Mouse (Mus musculus) adrenal gland, postnatal 4 days (tissue): ENCODE data around the gene Rtl9. TPM values are rescaled to one million over a fixed set of nuclear protein-coding genes. Genes with fewer than 3 reads are reported as not detected.
A peak's percentile ranks its signal among the peaks of the same experiment; 100 is the strongest.

Source experiments
- DNase-seq, 2 experiments: peaks; one replicate each; pipeline ENCODE4 v3.0.0; 2021 to 2022; ENCODE audit warnings: low spot score in 2 of 2, mixed read lengths in 2 of 2
- long read RNA-seq, 2 experiments: library from polyadenylated mRNA; stranded (forward); transcript quantifications; one replicate each; pipeline ENCODE4 v2.0.0; 2021
- total RNA-seq, 2 experiments: library from RNA; stranded (reverse); gene quantifications; 2 replicates each; pipeline ENCODE4 v1.2.3; 2021

Rtl9 gene
- 1 to 10 TPM; 1.2 to 1.4 TPM for total RNA-seq
- long read RNA-seq, experiment 1: 0 reads
- long read RNA-seq, experiment 2, full-length matches to known transcripts: 1 of 1 reads
- long read RNA-seq, experiment 2, partial matches to known transcripts: 0 of 1 reads
- long read RNA-seq, experiment 2, other reads (novel, unspliced or antisense): 0 of 1 reads

DNA sequence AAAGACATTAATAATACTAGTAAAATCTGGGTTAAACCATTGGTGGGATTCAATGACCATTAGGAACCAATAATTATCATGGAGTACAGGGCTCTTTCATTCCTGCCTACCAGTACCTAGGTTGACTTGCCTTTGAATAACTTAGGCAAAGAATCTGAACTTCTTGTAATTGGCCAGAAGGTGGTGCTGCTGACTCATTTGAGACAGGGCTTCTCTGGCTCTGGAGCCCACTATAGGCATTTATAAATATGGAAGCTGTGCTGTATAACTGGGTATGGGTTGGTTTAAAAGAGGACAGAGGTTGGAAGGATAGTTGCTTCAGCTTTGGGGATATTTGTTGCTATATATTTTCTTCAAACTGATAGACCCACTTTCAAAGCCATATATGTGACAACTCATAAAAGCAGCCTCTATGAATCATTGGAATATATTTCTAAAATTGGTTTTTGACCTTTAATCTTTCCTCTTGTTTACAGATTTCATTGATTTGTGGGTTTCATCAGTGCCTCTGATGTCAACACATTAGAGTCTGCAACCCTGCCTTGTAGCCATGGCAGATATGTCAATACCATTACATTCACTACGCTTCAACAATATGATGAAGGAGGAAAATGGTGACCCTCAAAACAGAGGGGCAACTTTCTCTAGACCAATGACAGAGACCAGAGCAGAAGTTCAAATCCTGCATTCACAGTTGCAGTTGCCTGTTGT lies at the start of gene Rtl9:
Gene Rtl9, plus strand, starts transcription at position 551 of the 711 bp plus-strand sequence.
- no peak for DNase-seq

DNA sequence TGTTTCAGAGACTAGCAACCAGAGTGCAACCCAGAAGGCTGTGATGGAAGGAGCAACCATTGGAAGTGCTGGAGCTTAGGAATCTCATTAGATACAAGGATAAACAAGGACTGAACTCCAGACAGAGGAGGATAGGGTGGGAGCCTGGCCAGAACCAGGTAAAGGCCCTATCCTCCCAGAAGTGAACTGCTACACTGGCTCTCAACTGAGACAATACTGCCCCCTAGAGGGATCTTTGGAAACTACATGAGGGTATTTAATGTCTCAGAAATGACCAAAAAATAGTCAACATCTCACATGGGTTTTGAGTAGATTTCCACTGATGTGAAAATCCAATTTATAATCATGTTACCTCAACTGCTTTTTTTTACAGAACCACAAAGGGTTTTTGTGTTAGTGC lies 47.9 kb upstream of the Rtl9 start:
- no peak for DNase-seq

DNA sequence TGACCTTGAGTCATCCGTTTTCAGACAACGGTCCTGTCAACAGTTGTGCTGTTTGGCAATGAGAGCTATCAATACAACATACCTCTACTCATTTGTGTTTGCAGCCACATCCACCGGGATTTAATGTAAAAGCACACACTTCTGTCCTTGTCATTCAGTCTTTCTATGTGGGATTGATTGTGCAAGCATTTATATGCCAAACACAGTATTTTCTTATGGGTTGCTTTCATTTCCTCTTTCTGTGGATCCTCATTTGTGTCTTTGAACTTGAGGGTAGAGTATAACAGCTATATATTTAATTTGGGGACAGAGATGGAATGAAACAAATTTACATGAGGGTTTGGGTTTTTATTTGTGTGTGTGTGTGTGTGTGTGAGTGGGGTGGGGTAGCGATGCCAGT lies 47.5 kb upstream of the Rtl9 start:
- DNase-seq: no peak

DNA sequence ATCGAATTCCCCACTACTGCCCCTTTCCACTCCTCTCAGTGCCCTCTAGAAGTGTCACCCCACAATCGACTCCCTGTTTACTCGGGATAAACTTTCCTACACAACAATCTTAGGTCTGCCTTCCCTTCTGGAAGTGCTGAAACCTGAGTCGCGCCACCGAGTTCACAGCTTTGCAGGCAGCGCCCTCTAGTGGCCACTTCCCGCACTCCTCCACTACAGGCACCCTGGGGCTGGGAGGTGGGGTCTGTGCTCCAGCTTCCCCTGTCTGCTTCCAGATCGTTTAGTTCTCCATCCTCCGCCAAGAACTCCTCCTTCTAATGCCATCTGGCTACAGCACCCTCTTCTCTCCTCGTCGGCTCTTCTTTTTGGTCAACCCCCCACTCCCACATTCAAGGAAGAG lies 40.6 kb upstream of the Rtl9 start:
- DNase-seq: peak; percentile 32 to 41

DNA sequence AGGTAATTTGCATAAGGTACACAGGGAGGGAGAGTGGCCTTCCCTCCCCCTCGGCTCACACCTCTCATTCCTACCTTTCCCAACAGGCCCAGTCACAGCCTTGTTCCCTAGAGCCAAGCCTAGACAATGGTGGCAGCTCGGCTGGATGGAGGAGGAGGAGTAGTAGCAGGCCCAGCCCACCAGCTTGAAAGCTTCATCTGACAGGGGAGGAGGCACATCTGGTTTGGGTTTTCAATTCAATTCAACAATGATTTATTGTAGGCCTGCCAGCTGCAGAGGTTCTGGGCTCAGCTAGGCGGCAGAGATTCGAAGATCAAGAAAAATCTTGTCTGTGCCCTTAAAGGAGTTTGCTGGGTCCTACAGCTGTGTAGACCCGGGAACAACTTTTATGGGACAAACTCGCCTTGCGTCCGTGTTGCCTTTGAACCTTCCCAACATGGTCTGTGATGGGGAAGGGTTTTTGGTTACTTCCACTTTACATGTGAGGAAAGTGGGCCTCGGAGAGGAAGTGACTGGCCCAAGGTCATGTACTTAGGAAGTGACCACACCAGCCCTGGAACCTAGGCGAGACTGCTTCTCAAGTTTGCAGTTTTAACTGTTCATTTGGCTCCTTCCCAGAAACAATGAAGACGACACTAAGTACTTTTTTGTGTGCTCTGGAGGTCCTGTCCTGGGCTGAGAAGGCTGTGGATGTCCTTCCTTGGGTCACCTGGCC lies 36.6 kb upstream of the Rtl9 start:
- no peak for DNase-seq

DNA sequence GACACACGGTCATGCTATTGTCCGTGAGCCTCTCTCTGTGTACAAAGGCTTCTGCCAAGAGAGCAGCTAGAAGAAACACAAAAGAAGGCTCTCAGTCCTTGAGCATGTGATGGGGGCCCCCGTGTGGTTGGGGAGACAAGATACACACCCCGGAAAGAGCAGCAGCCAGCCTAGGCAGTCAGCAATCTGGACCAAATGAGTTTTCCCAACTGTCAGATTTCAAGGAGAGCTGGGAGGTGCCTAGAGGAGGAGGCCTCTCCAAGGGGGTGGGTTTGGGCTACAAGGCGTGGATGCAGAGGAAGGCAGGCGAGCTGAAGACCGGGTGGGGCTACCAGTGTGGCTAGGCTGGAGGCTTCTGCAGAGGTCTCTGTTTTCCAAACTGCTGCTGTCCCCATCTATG lies 35.6 kb upstream of the Rtl9 start:
- DNase-seq: no peak

DNA sequence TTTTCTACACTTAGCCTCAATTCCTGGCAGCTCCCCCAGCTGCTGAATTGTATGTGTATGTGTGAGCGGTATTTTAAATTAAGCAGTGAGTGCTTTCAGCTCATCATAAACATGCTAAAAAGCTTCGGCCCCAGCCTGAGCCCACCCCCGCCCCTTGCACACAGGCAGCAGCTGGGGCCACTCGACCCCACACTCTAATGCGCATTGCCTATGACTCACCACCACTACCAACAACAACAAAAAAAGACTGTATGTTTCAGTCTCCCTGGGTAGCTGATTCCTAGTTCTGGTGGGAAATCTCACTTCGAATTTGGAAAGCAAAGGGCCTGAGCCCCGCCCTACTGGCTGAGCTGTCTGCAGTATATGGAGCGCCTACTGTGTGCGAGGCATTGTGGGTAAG lies 35.1 kb upstream of the Rtl9 start:
- DNase-seq: no peak

DNA sequence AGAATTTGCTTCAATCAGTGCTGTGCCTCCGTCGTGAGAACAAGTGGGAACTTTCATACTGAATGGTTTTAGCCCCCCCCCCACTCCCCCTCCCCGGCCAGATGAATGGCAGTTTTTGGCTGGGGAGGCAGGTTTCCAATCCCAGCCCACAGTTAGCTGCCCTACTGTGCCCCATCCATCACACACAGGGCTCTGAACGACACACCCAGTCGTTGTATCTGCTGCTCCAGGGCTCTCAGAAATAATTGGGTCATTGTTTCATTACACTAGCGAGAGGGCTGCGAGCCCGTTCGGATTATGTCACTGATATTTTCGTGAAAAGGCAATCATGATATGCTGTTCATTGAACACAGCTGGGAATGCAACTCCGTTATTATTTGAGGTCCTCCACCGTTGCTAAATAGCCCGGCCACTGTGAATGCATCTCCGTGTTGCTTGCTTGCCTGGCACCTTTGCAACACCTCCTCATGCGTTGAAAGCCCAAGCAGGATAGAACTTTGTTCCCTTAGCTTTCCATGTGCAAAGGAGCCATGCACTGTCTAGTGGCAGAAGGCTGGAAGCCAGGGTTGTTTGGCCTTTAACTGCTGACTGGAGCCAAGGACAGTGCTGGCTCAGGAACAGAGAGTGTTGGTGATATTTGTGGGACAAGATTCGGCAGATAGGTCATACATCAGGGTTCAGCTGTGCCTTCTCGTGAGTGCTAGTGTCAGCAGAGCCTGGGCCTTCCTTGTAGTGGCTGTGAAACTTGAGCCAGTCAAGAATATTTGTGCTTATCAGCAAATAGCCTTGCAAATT lies 32.9 kb upstream of the Rtl9 start:
- no peak for DNase-seq

DNA sequence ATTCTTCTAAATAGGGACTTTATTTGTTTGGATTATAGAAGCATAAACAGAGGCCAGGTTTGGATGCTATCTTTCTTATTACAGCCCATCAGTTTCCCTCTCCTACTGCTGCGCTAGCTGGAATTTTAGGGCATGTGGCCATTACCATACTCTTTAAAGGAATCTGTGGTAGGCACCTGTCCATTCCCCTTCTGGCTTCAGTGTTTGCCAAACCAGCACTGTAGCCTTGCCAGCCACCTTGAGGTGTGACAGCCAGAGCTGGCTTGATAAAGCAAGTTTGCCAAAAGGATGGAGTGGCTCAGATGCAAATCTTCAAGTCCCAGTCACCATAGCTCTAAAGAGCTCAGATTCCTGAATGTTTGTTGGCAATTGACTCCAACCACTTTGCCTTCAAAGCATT lies 32.3 kb upstream of the Rtl9 start:
- DNase-seq: no peak

DNA sequence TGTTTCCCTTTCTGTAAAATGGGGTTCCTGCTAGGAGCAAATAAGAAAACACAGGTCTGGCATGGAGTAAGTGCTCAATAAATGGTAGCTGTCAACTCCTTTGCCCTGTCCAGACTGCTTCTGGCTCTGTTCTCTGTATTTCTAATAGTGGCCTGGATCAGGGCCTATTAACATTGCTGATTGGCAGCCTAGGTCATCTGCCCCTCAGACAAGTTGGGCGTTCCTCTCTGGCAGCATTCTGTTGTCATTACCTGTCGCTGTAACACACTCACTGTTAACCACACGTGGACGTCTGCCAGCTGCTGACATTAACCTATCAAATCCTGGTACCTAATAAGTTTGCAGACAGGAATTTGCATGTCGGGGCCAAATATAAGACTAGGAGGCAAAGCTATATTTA lies 31.8 kb upstream of the Rtl9 start:
- DNase-seq: no peak

DNA sequence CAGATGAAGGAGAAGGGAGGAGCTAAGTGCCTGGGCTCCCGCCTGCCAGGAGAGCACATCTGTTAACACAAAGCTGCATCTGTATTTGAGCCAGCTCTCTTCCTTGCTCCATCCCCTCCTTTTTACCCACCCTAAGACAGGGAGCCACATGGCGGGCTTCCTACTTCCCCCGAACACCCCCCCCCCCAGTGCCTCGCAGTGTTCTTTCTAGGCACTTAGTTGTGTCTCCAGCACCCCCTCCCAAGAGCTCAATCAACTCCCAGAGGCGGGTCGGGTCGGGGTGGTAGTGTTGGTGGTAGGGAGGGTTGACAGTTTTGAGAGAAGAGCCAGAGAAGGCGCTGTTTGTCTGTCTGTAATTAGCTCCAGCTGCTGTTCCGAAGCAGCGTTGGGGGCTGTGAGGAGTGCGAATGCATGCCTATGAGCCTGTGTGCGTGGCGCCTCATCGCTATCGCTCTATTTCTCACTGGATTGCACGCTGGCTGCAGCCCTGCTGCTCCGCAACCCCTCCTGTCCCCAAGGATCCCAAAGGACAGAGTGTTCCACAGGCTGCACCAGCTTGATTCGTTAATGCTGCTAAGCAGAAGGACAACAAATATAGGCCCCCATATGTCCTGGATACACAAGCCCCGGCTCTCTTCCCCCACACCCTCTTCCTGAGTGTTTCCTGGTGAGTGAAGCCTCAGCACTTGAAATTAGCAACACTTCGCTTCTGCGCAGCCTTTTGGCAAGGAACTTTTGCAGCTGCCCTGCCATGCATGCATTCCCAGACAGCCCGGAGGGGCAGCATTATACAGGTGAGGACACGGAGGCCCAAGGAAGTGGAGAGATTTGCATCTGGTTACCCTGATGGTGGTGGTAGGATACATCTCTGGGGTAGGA lies 18.7 kb upstream of the Rtl9 start:
- no peak for DNase-seq

DNA sequence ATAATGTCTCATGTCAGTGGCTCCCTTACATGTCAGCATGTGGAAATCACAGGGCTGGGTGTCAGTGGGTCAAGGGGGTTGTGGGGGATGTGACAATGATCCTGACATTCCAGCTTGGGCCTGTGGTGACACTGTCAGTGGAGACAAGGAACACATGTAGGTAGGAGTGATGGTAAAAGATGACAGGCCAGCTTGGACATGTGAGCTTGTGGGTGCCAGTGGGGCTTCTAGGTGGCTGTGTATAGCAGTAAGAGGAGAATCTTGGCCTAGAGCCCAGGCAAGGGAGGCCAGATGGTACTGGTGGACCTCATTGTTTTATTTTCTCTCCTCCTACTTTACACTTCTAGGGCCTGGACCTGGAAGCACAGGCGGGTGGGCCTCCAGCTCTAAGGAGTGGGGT lies 16.7 kb upstream of the Rtl9 start:
- no peak for DNase-seq

DNA sequence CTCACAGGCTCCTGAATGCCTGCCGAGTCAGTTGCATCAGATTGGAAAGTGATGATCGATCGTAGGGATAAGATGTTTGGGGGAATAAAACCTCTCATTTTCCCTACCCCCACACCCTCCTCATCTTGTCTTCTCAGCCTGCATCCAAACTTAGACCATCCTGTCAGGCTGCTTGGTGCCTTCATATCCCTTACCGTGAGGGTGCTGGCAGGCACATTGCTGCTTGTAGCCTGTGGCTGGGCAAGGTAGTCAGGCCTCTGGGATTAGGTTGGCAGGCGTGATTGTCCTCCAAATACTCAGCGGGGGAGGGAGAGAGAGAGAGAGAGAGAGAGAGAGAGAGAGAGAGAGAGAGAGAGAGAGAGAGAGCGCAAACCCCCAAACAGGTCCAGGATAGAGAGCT lies 11.2 kb upstream of the Rtl9 start:
- DNase-seq: no peak

DNA sequence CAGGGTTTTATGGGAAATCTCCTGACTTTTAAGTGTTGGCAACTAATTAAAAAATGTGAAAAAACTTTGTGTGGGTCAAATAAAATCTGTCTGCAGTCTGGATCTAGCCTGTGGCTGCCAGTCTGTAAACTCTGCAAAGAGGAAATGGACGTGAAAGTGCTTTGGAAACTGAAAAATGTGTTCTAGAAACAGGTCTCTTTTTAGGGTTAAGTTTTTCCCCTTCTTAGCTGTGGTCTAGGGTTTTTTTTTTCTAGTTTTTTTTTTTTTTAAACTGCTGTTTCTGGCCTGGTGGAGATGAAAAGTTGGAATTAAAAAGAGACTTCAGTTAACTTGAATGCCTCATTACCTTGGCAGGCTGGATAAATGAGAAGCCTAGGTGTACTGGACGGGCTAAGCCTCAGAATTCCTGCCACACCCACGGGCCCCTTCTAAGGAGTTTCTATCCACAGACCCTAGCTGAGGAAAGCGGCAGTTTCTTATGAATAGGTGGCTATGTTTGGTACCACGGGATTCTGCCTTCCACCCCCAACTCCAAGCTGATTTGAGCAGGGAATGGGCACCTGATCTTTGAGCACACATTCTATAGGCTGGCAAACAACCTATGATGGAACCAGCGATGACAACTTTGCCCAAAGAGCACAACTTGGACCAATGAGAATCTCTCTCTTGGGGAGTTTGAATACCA lies 8.3 kb upstream of the Rtl9 start:
- no peak for DNase-seq

DNA sequence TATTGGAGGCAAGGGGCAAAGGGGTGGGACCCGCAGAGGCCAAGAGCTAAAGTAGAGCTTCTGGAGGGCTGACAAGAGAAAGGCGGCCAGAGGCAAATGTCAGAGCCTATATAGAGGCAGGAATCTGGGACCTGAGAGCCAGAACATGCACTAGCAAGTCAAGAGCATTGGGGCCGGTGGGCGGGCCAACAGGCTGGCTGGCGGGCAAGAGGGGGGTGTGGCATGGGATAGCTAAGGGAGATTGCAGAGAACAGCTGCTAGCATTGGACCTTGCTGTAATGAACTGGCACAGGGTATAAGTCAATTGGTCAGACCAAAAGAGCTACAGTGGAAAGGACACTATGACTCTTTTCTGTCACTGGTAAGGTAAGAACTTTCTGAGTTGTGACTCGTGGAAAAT lies 1.8 kb upstream of the Rtl9 start:
- no peak for DNase-seq

DNA sequence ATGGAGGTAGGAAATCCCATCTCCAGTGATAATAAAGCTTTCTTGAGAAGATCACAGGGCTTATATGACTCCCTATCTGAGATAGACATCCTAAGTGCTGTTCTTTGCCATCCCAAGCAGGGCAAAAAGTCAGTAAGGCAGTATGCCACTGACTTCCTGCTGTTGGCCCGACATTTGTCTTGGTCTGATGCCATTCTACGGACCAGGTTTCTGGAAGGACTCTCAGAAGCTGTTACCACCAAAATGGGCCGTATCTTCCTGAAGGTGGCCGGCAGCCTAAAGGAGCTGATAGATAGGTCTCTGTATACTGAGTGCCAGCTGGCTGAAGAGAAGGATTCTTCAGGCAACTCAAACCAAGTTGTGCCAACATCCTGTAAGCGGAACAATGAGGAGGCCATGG lies 3.8 kb downstream of the Rtl9 start:
- DNase-seq: no peak

DNA sequence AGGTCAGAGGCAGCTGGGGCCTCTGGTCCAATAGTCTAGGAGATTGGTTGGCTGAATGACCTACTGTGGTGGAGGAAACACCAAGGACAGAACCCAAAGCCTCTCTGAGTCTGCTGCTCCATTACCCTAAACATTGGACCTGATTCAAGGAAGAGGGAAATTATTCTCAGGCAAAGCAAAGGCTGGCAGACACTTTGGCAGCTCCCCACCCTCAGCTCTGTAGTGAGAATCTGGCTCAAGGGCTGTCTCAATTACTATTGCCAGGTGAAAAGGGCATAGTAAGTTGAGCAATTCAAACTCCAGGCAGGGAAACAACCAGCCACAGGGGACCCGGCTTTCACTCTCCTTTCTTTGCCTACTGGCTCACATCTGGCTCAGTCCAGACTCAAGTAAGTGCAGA lies 6.5 kb downstream of the Rtl9 start:
- no peak for DNase-seq

DNA sequence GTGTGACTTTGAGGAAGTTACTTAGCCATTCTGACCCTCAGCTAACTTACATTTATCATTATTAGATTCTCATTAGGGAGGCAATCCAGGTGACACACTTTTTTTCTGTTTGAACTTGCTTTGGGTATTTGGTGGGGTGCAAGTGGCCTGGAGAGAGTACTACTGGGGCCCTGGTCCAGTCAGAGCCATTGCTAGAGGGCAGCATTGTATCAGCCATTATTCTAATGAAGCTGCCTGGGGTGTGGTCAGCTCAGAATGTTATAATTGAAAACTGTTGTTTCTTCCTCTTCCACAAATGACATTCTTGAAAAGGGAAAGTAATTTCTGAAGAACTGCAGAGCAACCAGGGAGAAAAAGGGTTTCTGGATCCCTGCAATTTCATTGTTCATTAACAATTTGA lies 13.2 kb downstream of the Rtl9 start:
- no peak for DNase-seq
